In the genomic region with DNA sequence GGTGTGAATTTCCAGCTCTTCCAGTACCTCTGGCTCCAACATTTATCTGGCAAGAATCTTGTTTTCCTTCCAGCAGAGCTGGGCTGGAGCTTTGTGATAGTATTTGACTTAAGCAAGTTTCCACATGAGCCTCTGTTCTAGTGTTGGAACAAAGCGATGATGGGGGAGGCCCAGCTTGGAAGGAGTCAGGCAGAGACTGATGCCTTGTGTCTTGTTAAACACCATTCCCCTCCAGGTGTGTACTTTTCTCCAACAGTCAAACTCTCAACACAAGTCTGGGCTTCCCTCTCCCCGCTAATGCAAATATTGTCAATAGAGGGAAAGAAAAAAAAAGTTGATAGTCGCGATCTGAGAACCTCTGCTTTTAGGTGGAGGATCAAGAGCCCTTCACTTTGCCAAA, we compare ENCODE assay signal across 17 mouse cellular contexts.
DNase-seq lines count a peak whose midpoint lies in the region; ATAC-seq lines count a peak whose summit lies in the region.
"Had no signal": no experiment of that assay in that cellular context is flagged by ENCODE, and none has a peak within 500 bp of the region (broad histone marks: within the 10 kb centered on the region; RNA-seq: fewer than 3 reads in every experiment).

No protein-coding gene starts in this region.

- no peak overlapping the region for H3K4me3 ChIP-seq in kidney, embryonic 16.5 days (ENCODE audit: low read length)
- H3K4me3 ChIP-seq: forebrain, embryonic 15.5 days; hindbrain, embryonic 12.5 days; limb, embryonic 13.5 days; neural tube, embryonic 13.5 days had no signal

- no peaks in the 10 kb centered on the region for H3K27me3 ChIP-seq in kidney, embryonic 16.5 days (ENCODE audit: insufficient read depth, low read length)
- H3K27me3 ChIP-seq: forebrain, embryonic 15.5 days; hindbrain, embryonic 12.5 days; limb, embryonic 13.5 days; neural tube, embryonic 13.5 days had no signal

- no peak overlapping the region for H3K9ac ChIP-seq in kidney, embryonic 16.5 days (replicated peaks; ENCODE audit: low read length)
- H3K9ac ChIP-seq: forebrain, embryonic 15.5 days; hindbrain, embryonic 12.5 days; limb, embryonic 13.5 days; neural tube, embryonic 13.5 days had no signal

- peaks cover 25% of the 10 kb centered on the region for H3K4me1 ChIP-seq in kidney, embryonic 16.5 days (ENCODE audit: insufficient read depth, low read length)
- H3K4me1 ChIP-seq: forebrain, embryonic 15.5 days; hindbrain, embryonic 12.5 days had no signal

- no peak overlapping the region for H3K4me2 ChIP-seq in kidney, embryonic 16.5 days (replicated peaks; ENCODE audit: low read depth, low read length)
- H3K4me2 ChIP-seq: forebrain, embryonic 15.5 days; hindbrain, embryonic 12.5 days; limb, embryonic 13.5 days; midbrain, embryonic 11.5 days; neural tube, embryonic 13.5 days had no signal

- H3K36me3 ChIP-seq in kidney, embryonic 16.5 days (ENCODE audit: insufficient read depth, low read length), result no peaks in the 10 kb centered on the region
- H3K36me3 ChIP-seq: forebrain, embryonic 15.5 days; hindbrain, embryonic 12.5 days; limb, embryonic 13.5 days; neural tube, embryonic 13.5 days had no signal

- H3K27ac ChIP-seq in kidney, embryonic 16.5 days (ENCODE audit: low read length), result peak overlapping the region; percentile 91; the same call in 1 of the 2 replicates
- H3K27ac ChIP-seq: forebrain, embryonic 15.5 days; hindbrain, embryonic 12.5 days; limb, embryonic 13.5 days; macrophage; neural tube, embryonic 13.5 days had no signal

- H3K9me3 ChIP-seq in kidney, embryonic 16.5 days (ENCODE audit: low read length), result no peaks in the 10 kb centered on the region
- H3K9me3 ChIP-seq: forebrain, embryonic 15.5 days; hindbrain, embryonic 12.5 days; limb, embryonic 13.5 days; neural tube, embryonic 13.5 days had no signal

- WGBS in kidney, embryonic 16.5 days, result 79% methylated on average over 4 of the region's 4 CpGs

- no peak for DNase-seq in kidney, adult 18-20 months
- DNase-seq in urinary bladder, postnatal 14 days (ENCODE audit: low spot score), result peak; percentile 52
- DNase-seq in urinary bladder, postnatal 10 days (ENCODE audit: low spot score), result no peak
- DNase-seq in lung, postnatal 36 days, result peak; percentile 14
- DNase-seq in MN1 (ENCODE audit: low spot score), result no peak
- DNase-seq: cerebellum, adult 9-11 months; kidney, postnatal 36 days; thymus, adult 2 months had no signal

- ATAC-seq in kidney, embryonic 16.5 days (ENCODE audit: low FRiP score, low TSS enrichment), result no peak
- ATAC-seq in erythroid progenitor cell, adult 5-6 weeks (replicated peaks; ENCODE audit: low FRiP score, poor library complexity, severe bottlenecking), result no peak
- ATAC-seq: forebrain, embryonic 15.5 days; inflammation-experienced regulatory T-cells, adult 6 months had no signal

Comparison
In these comparisons a context has a peak if more than half of its experiments do, and no peak if none do; other contexts are left out.
1. DNase-seq: peak in urinary bladder, postnatal 14 days (single experiment) and lung, postnatal 36 days (single experiment); none in kidney, adult 18-20 months (single experiment), urinary bladder, postnatal 10 days (single experiment) and MN1 (single experiment).